Mouse (Mus musculus) lung, adult 2 months (tissue): ENCODE data around the gene Qdpr.

Experiments
- CTCF ChIP-seq: fragments of 200-500 bp; IDR thresholded peaks from 2 replicates; pipeline ENCODE4 v1.5.1; 2011; ENCODE audit warnings: mild to moderate bottlenecking, low read length, control low read depth; ENCODE audit not compliant: insufficient read depth
- POLR2A ChIP-seq: fragments of 200-500 bp; IDR thresholded peaks from 2 replicates; pipeline ENCODE4 v1.6.1; 2011; ENCODE audit warnings: low read depth, mild to moderate bottlenecking, control low read depth, low read length, borderline replicate concordance; ENCODE audit errors: extremely low read depth

DNA sequence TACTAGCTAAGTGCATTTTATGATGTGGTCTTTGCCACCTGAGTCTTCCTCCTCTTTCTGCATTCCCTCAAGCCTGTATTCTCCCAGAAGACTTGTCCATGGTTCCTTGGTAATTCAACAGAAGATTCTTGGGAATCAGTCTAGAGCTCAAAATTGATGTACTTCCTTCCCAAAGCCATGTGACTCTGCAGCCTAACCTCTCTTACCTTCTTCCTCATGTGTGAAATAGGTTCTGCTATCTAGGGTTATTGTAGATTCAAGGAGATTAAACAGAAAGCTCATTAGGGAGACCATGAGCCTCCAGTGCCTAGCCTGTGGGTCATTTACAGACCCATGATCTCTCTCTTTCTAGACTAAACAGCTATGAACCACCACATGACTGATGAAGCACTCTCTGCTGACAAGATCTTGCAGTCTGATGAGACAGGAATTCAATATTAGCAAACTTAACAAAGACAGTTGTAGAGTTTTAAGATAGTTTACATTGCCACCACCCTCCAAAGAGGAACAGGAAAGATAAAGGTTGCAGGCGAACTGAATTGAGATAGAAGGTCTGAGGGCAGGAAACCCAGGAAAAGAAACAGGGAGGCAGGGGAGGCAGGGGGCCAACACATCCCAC lies 23.5 kb downstream of the Qdpr start:
- TF ChIP-seq CTCF (no peak), POLR2A (no peak)
